Mouse (Mus musculus) urinary bladder, postnatal 25 days (tissue): ENCODE results near the gene Lrp10.
A peak's percentile ranks its signal among the peaks of the same experiment; 100 is the strongest.

Experiments
- DNase-seq: peaks from one replicate; pipeline ENCODE4 v3.0.0; 2022; ENCODE audit warnings: low spot score

Lrp10 gene

GRCm38 (mm10) chr14:54475941-54476844 is 12.3 kb downstream of the Lrp10 start, which contains the start of gene Rem2:
Gene Rem2 (plus strand): TSS chr14:54476100.
- DNase-seq, result peak; percentile 25

- DNase-seq, result no peak
These were observed 13.4 kb downstream of the Lrp10 start for GRCm38 (mm10) chr14:54477172-54477909.

GRCm38 (mm10) chr14:54479451-54479920 is 15.5 kb downstream of the Lrp10 start:
- no peak for DNase-seq

DNA sequence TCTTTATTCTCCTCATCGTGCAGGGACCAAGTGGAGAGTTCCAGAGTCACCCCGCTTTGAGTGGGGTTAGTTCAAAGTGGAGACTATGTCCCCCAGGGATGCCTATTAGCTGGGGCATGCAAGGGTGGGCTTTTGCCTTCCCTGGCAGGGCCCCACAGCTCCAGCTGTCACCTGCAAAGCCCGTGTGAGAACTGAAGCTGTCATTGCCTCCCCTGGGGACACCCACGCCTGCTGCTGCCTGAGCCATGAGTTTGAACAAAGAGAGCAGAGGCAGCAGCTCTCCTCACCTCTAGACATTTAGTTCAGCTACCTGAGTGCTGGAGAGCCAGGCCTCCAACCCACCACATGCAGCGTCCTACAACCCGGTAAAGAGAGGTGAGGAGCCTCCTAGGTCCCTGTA is 16.7 kb downstream of the Lrp10 start:
- DNase-seq, result no peak

- no peak for DNase-seq
These were observed 17.5 kb downstream of the Lrp10 start for GRCm38 (mm10) chr14:54481402-54481801.

DNA sequence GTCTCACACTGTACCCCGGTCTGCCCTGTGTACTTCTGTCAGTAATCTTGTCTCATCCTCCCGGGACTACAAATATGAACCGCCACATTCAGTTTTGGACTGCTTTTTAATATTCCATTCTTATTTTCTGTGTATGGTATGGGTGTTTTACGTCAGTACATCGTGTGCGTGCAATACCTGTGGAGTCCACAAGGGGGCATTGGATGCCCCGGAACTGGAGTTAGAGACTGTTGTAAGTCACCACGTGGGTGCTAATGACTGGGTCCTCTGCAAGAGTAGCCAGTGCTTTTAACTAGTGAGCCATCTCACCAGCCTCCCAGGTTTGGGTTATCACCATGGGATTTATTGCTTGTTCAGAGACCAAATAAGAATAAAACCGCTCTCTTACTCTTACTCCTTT is 18.6 kb downstream of the Lrp10 start:
- peak; percentile 23 for DNase-seq

- DNase-seq, result no peak
These were observed 22.0 kb downstream of the Lrp10 start for GRCm38 (mm10) chr14:54485899-54486298.

DNA sequence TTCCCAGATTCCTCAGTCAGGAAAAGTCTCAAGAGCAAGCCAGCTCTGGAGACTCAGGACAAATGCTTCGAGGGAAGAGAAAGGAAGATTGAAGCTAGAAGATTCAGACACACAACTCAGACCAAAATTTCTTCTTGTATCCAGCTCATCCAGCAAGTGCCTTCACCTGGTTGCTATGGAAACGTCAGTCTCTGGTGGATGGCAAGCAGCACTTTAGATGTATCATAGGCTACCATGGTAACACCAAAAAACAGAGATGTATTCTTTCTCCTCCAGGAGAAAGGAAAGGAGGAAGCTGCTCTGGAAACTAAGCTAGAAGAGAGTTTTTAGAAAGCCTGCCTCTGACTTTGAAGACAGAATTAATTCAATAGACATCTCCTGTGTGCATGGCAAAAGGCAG is 23.8 kb downstream of the Lrp10 start:
- no peak for DNase-seq

GRCm38 (mm10) chr14:54488350-54488749 is 24.4 kb downstream of the Lrp10 start:
- no peak for DNase-seq

GRCm38 (mm10) chr14:54492345-54493131 is 28.6 kb downstream of the Lrp10 start:
- DNase-seq, result no peak

DNA sequence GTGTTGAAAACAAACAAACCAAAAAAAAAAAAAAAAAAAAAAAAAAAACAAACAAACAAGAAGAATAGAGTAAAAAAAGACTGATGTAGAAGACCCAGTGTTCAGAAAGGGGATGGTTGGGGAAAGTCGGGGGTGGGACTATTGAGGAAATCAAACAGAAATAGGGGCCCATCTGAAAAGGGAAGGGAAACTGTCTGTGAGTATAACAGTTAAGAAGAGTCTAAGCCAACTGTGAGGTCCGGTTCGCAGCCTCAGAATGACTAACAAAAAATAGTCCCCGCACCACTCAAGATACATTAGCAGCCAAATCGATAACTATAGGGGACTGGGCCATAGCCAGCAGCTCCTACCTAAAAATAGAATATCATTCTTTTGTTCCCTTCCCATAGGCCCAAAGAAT is 29.3 kb downstream of the Lrp10 start:
- DNase-seq, result no peak

DNA sequence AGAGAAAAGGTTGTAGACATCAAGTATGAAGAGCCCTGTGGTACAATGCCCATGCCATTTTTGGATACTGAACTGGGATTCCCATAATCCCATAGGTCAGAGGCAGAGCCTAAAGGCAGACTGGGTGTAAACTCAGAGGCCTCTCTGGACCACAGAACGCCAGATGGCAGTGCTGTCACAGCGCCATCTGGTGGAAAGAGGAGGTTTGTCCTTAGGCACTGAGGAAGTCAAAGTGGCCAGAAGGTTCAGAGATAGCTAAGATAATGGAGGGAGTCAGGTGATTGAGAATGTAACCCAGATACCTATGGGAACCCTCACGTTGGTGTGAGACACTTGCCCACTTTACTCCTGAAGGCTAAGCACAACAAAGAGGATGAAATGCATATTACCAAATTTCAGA is 30.3 kb downstream of the Lrp10 start:
- peak; percentile 57 for DNase-seq

DNA sequence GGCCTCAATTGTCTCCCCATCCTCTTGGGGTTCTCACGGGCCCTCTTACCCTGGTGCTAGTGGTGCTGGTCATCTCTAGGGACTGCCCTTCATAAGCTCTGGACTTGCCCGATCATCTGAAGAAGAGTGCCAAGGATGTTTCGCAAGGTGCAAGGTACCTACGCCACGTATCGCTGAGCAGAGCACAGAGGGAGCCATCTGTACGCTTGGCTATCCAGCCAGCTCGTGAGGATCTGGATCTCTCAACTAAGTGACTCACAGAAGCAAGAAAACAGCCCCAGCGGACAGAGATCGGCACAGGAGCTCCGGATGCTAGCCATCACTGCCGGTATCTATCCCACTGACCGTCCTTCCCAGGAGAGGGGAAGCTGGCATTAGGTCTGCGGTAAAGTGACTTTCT is 32.8 kb downstream of the Lrp10 start:
- no peak for DNase-seq

GRCm38 (mm10) chr14:54499330-54499729 is 35.4 kb downstream of the Lrp10 start:
- DNase-seq, result no peak

GRCm38 (mm10) chr14:54501365-54501764 is 37.4 kb downstream of the Lrp10 start:
- no peak for DNase-seq

GRCm38 (mm10) chr14:54503092-54503491 is 39.2 kb downstream of the Lrp10 start:
- DNase-seq, result no peak

GRCm38 (mm10) chr14:54509774-54510173 is 45.8 kb downstream of the Lrp10 start:
- no peak for DNase-seq

DNA sequence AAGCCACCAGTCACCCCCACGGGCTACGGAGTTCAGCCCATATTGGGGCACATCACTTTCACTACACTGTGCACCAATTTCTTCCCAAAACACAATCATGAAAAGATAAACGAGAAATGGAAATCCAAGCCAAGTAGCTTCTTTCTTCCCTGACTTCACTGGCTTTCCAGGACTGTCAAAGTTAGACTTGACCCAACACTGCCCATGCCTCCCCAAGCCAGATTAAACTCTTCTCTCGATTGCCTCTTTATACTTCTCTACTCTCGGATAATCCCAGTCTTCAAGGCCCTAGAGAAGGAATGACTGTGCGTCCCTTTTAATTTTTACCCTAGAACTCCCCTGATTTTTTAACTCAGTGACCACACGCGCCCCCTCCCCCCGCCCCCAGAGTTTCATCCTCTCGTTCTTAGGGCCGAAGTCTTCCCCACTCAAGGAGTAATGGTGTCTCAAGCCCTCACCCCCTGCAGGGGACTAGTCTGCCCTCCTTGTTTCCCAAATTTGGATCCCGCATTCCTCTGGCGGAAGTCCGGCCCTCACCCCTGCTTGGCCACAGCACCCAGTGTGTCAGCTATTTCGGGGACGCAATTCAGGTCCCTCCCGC is 52.9 kb downstream of the Lrp10 start:
- no peak for DNase-seq
